Mouse (Mus musculus) heart, embryonic 16.5 days (tissue): ENCODE measurements around the gene Gpatch3. TPM values are rescaled to one million over a fixed set of nuclear protein-coding genes. Genes with fewer than 3 reads are reported as not detected.

Source experiments
- ATAC-seq: fragments of 200-750 bp; cut with Nextera tagmentation; replicated peaks from 2 replicates; pipeline ENCODE4 v1.8.0; 2017; ENCODE audit warnings: moderate number of reproducible peaks; ENCODE audit not compliant: insufficient read depth, low FRiP score; ENCODE audit errors: extremely low read depth
- H3K27ac ChIP-seq: fragments of 300-500 bp; sonication (generic); 2 replicates; pipeline ENCODE4 v1.5.1; 2014; ENCODE audit warnings: mild to moderate bottlenecking, low read length, control low read depth, moderate library complexity
- H3K27me3 ChIP-seq: fragments of 300-500 bp; sonication (generic); 2 replicates; pipeline ENCODE4 v1.6.1; 2014; ENCODE audit warnings: low read length, mixed read lengths; ENCODE audit not compliant: control insufficient read depth, insufficient read depth
- H3K36me3 ChIP-seq: fragments of 300-500 bp; sonication (generic); 2 replicates; pipeline ENCODE4 v1.6.1; 2014; ENCODE audit not compliant: control insufficient read depth, insufficient read depth
- H3K4me1 ChIP-seq: fragments of 300-500 bp; sonication (generic); 2 replicates; pipeline ENCODE4 v1.6.1; 2014; ENCODE audit warnings: low read length, mixed read lengths; ENCODE audit not compliant: control insufficient read depth, insufficient read depth
- H3K4me2 ChIP-seq: fragments of 300-500 bp; sonication (generic); 2 replicates; pipeline ENCODE4 v1.6.1; 2014; ENCODE audit warnings: low read depth, mild to moderate bottlenecking, control low read depth, low read length
- H3K4me3 ChIP-seq: fragments of 300-500 bp; sonication (generic); 2 replicates; pipeline ENCODE4 v1.5.1; 2014; ENCODE audit warnings: mild to moderate bottlenecking, control low read depth, low read length
- H3K9ac ChIP-seq: fragments of 300-500 bp; sonication (generic); 2 replicates; pipeline ENCODE4 v1.6.1; 2014; ENCODE audit warnings: low read length, control low read depth
- H3K9me3 ChIP-seq: fragments of 300-500 bp; sonication (generic); replicated peaks from 2 replicates; pipeline ENCODE4 v1.6.1; 2016; ENCODE audit warnings: low read length; ENCODE audit not compliant: control insufficient read depth
- WGBS: fragments of 180-500 bp; shearing (Covaris S2); extraction: QIAGEN DNeasy Blood & Tissue Kit; methylation state at CpG from one replicate; pipeline ENCODE4 v1.1.7; 2014; 5-methylcytosine and 5-hydroxymethylcytosine counted together
- polyA plus RNA-seq: library from polyadenylated mRNA; unstranded; fragments of >200 nt; fragmentation: Nextera tagmentation; extraction: Ambion mirVana; gene quantifications from 2 replicates; pipeline ENCODE4 v1.2.1, GENCODE M21; 2015

The Gpatch3 gene
- polyA plus RNA-seq, 1 experiment from 2014 or later = 4.6 TPM

DNA sequence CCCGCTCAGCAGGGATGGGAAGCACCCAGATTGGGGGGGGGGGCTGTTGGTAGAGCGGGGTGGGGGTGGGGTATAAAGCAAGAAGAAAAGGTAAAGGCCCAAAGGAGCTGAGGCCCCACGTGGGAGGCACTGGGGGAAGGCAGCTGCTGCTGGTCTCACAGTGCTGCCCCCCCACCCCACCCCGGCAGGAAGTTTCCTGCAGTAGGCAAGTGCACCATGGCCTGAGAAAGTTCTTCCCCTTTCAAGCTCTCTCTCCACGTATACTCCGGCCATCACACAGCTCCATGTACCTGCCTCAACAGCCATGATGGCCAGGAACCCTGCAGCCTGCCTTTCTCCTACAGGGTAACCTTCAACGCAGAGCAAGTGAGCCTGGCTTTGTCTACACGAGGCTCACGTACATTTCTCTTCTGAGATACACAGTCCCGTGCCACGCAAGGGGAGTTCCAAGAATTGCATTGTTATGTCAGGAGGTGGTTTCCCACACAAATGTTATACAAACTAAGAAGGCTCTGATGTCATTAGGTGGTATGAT, 47.7 kb downstream of the Gpatch3 start:
- no peak overlapping the region for H3K4me3 ChIP-seq
- H3K9me3 ChIP-seq = no peaks in the 10 kb centered on the region
- H3K4me1 ChIP-seq = peaks cover 18% of the 10 kb centered on the region
- no peak overlapping the region for H3K27ac ChIP-seq
- H3K4me2 ChIP-seq = no peak overlapping the region
- H3K27me3 ChIP-seq = no peaks in the 10 kb centered on the region
- no peak overlapping the region for H3K9ac ChIP-seq
- WGBS = 67% methylated on average over 11 of the region's 11 CpGs
- H3K36me3 ChIP-seq = peaks cover 3% of the 10 kb centered on the region; the same call in 1 of the 2 replicates
- ATAC-seq = no peak

DNA sequence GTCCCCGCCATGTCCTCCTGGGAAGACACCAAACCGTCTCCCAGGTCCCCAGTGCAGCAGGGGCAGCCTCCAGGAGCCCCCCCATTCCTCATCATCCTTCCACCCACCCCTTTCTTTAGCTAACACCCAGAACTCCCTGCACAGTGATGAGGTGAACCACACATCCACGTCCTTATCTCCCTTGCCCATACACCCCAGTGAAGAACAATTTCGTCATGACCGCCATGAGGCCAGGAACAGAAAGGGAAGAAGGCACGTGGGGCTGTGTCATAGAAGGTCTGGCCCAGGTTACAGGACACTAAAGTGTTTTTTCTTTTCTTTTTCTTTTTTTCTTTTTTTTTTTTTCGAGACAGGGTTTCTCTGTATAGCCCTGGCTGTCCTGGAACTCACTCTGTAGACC, 50.3 kb downstream of the Gpatch3 start:
- no peak for ATAC-seq

DNA sequence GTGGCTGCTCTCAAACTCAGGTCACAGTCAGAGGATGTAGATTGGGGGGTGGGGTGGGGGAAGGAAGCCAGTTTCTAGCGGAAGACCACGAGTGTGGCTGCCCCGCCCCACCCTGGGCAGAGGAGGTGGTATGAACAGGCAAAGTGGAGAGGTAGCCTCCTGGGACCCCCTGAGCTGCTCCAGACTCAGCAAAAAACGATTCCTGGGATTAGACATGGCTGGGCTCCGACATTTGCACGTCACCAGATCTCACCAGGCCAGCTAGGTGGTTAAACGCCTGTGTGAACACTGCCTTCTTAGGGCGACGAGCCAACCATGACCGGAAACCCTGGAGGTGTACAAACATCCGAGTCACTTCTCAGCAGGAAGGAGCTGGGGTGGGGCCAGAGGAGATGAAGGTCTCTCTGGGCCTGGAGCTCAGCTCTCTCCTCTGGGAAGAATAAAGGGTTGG, 51.1 kb downstream of the Gpatch3 start:
- Histone ChIP-seq H3K4me2 (no peak overlapping the region), H3K36me3 (peaks cover 3% of the 10 kb centered on the region; the same call in 1 of the 2 replicates), H3K4me1 (peaks cover 12% of the 10 kb centered on the region), H3K9me3 (no peaks in the 10 kb centered on the region), H3K27me3 (no peaks in the 10 kb centered on the region), H3K27ac (peak overlapping the region; percentile 83), H3K4me3 (no peak overlapping the region), H3K9ac (peak overlapping the region; percentile 1; the same call in 1 of the 2 replicates)
- ATAC-seq = peak; percentile 81
- whole genome bisulfite sequencing = 52% methylated on average over 11 of the region's 11 CpGs

More for the DNA sequence above, 50.3 kb downstream of the Gpatch3 start:
- Histone ChIP-seq H3K9me3 (no peaks in the 10 kb centered on the region), H3K27me3 (no peaks in the 10 kb centered on the region), H3K9ac (no peak overlapping the region), H3K4me3 (no peak overlapping the region), H3K4me2 (no peak overlapping the region), H3K27ac (peak overlapping the region; percentile 83), H3K4me1 (peaks cover 18% of the 10 kb centered on the region), H3K36me3 (peaks cover 3% of the 10 kb centered on the region; the same call in 1 of the 2 replicates)
- WGBS = 81% methylated on average over 7 of the region's 7 CpGs

DNA sequence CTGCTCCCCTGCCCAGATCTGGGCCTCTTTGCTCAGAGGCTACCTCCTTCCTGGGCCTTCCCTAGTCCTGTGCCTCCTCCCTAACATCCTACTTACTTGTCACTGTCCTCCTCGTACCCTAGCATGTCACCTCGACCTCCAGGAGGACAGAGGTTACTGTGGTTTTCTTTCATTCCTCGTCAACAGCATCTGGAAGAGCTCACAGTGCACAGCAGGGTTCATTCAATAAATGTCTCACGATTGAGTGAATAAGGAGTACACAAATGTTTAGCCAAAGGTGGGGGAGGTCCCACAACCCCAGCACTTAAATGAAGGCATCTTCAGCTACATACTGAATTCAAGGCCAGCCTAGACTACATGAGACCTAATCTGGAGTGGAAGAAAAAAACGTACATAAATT, 51.7 kb downstream of the Gpatch3 start:
- no peak overlapping the region for H3K4me3 ChIP-seq
- no peaks in the 10 kb centered on the region for H3K27me3 ChIP-seq
- H3K27ac ChIP-seq = peak overlapping the region; percentile 83
- peaks cover 13% of the 10 kb centered on the region for H3K4me1 ChIP-seq
- H3K9ac ChIP-seq = peak overlapping the region; percentile 1; the same call in 1 of the 2 replicates
- ATAC-seq = 0 out of 2 replicates have a peak, but pooled peaks have one; percentile 21
- H3K36me3 ChIP-seq = peaks cover 3% of the 10 kb centered on the region; the same call in 1 of the 2 replicates
- no peak overlapping the region for H3K4me2 ChIP-seq
- 60% methylated on average over 5 of the region's 5 CpGs for WGBS
- H3K9me3 ChIP-seq = no peaks in the 10 kb centered on the region

DNA sequence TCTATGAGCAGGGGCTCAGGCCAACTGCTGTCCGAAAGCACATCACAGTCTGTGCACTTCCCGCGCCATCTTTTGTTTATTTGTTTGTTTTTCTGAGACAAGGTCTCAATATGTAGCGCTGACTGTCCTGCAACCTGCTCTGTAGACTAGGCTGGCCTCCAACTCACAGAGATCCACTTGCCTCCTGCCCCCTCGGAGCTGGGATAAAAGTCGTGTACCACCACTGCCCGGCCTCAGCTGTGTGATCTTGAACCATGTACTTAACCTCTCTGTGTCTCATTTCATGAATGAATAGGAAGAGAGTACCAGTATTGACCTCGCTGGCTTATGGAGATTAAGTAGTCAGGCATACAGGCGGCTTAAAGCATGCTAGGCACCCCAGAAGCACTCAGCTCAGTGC, 52.1 kb downstream of the Gpatch3 start:
- Histone ChIP-seq H3K4me3 (no peak overlapping the region), H3K27me3 (no peaks in the 10 kb centered on the region), H3K9me3 (no peaks in the 10 kb centered on the region), H3K27ac (peak overlapping the region; percentile 83), H3K4me2 (no peak overlapping the region), H3K36me3 (peaks cover 3% of the 10 kb centered on the region; the same call in 1 of the 2 replicates), H3K4me1 (peaks cover 17% of the 10 kb centered on the region), H3K9ac (no peak overlapping the region)
- WGBS = 89% methylated on average over 9 of the region's 9 CpGs
- ATAC-seq = no peak

DNA sequence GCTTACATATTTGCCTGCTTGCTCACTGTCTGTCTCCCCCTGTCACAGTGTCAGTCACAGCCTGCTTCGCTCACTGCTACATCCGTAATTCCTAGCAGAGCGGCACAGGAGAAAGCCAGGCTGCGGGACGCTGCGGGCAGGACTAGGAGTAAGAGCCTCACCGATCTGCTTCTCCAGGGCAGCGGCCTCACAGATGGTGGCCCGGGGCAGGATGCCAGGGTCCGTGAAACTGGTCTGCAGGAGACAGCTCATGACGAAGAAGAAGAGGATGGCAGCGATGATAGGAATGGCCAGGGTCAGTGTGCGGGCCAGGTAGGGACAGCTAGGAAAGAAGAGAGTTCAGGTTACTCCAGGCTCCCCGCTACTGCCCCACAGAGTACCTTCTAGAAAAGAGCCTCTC, 52.5 kb downstream of the Gpatch3 start:
- WGBS = 89% methylated on average over 14 of the region's 14 CpGs
- no peaks in the 10 kb centered on the region for H3K9me3 ChIP-seq
- no peak overlapping the region for H3K4me3 ChIP-seq
- no peak overlapping the region for H3K9ac ChIP-seq
- H3K4me1 ChIP-seq = peaks cover 18% of the 10 kb centered on the region
- no peak overlapping the region for H3K4me2 ChIP-seq
- peaks cover 3% of the 10 kb centered on the region; the same call in 1 of the 2 replicates for H3K36me3 ChIP-seq
- no peak for ATAC-seq
- H3K27ac ChIP-seq = no peak overlapping the region
- H3K27me3 ChIP-seq = no peaks in the 10 kb centered on the region

DNA sequence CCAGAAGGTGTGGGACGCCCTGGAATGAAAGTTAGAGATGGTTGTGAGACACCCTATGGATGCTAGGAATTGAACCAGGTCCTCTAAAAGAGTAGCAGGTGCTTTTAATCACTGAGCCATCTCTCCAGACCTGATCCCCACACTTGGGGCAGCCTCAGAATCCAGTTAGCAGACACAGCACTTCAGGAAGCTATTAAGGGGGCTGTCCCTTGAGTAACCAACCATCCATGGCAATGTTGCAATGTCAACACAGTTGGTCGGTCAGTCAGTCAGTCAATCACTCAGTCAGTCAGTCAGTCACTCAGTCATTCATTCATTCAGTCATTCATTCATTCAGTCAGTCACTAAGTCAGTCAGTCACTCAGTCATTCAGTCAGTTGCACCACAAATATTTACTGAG, 54.0 kb downstream of the Gpatch3 start:
- no peak overlapping the region for H3K4me2 ChIP-seq
- no peak overlapping the region for H3K4me3 ChIP-seq
- H3K27ac ChIP-seq = no peak overlapping the region
- no peak overlapping the region for H3K9ac ChIP-seq
- no peaks in the 10 kb centered on the region for H3K27me3 ChIP-seq
- no peak for ATAC-seq
- H3K4me1 ChIP-seq = peaks cover 22% of the 10 kb centered on the region
- no peaks in the 10 kb centered on the region for H3K9me3 ChIP-seq
- WGBS = 81% methylated on average over 2 of the region's 2 CpGs
- peaks cover 3% of the 10 kb centered on the region; the same call in 1 of the 2 replicates for H3K36me3 ChIP-seq

DNA sequence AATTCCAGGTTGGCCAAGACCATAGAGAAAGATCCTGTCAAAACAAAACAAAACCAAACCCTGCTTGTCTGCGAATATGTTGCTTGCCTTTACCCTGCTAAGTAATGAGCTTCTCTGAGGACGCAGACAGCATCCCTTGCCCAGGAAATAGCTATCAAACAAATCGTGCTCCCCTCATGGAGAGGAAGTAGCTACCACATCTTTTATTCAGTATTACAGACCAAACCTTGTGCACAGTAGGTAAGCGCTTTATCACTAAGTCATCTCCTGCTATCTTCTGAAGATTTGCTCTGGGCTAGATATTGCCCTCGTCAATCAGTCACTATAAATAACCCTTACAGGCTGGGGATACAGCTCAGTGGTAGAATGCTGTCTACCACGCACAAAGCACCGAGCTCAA, 54.6 kb downstream of the Gpatch3 start:
- 69% methylated on average over 7 of the region's 7 CpGs for WGBS
- no peak for ATAC-seq

DNA sequence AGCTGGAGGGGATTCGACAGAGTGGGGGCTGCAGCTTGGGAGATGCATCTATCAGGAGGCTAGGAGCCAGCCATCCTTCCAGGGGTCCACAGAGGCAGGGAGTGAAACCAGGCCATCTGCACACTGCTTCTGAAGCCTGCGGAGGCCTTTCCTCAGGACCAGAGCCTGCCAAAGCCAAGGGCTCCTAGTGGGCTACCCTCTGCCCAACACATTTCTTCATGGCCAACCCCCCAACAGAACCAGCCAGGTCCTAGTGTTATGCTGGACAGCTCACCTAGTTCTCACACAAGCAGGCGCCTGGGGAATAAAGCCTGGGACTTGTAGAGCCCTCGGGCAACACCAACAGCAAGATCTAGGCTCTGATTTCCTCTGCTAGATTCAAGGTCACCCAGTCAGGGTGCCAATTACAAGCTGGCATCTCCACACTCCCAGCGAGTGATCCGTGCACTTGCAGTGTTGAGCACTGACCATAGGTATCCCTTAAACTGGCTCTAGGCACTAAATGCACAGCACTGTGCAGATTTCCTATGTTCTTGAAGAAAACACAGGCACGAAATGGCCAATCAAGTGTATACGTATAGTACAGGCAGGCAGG, 55.9 kb downstream of the Gpatch3 start:
- Histone ChIP-seq H3K4me3 (no peak overlapping the region), H3K4me1 (peaks cover 26% of the 10 kb centered on the region), H3K4me2 (no peak overlapping the region), H3K27me3 (no peaks in the 10 kb centered on the region), H3K36me3 (no peaks in the 10 kb centered on the region), H3K27ac (no peak overlapping the region), H3K9me3 (no peaks in the 10 kb centered on the region), H3K9ac (no peak overlapping the region)
- ATAC-seq = no peak
- WGBS = 82% methylated on average over 8 of the region's 8 CpGs

More for the DNA sequence above, 54.6 kb downstream of the Gpatch3 start:
- H3K9ac ChIP-seq = no peak overlapping the region
- peaks cover 3% of the 10 kb centered on the region; the same call in 1 of the 2 replicates for H3K36me3 ChIP-seq
- no peak overlapping the region for H3K4me2 ChIP-seq
- no peak overlapping the region for H3K27ac ChIP-seq
- peaks cover 26% of the 10 kb centered on the region for H3K4me1 ChIP-seq
- H3K27me3 ChIP-seq = no peaks in the 10 kb centered on the region
- no peak overlapping the region for H3K4me3 ChIP-seq
- no peaks in the 10 kb centered on the region for H3K9me3 ChIP-seq
